Mouse (Mus musculus) small intestine, adult 2 months (tissue): ENCODE measurements around the gene Macrod1.

Experiments used
- CTCF ChIP-seq: fragments of 200-500 bp; IDR thresholded peaks from 2 replicates; pipeline ENCODE4 v1.5.1; 2012; ENCODE audit warnings: low read depth, mild to moderate bottlenecking, control low read depth, inconsistent platforms, low read length, moderate library complexity, mixed read lengths; ENCODE audit not compliant: insufficient replicate concordance, insufficient read length; ENCODE audit errors: extremely low read depth
- POLR2A ChIP-seq: fragments of 200-500 bp; IDR thresholded peaks from 2 replicates; pipeline ENCODE4 v1.6.1; 2012; ENCODE audit warnings: low read depth, mild to moderate bottlenecking, control low read depth, inconsistent platforms, low read length, moderate library complexity

DNA sequence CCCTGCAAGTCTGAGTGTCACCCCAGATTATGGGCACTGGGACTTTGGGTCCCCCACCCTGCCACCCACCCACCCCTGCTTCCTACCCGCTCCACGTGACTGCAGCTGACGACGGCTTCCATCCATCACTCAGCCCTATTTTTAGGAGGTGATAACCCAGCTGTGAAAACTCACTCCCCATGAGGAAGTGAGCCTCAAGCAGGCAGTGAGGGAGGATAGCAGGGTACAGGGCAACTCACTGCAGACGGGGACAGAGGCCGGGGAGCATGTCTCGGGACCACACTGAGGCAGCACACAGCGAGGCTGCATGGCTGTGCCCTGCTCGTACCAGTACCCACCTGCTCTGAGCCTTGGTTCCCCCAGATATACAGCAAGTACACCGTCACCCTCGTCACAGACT, 73.7 kb downstream of the Macrod1 start:
- TF ChIP-seq CTCF (no peak), POLR2A (no peak)
